Mouse (Mus musculus) forebrain, embryonic 13.5 days (tissue): Measurements from ENCODE around the gene Tmub1. TPM values are rescaled to one million over a fixed set of nuclear protein-coding genes. Genes with fewer than 3 reads are reported as not detected.

ENCODE experiments used
- ATAC-seq: fragments of 200-750 bp; cut with Nextera tagmentation; 2 replicates; pipeline ENCODE4 v1.8.0; 2017
- H3K27ac ChIP-seq: fragments of 300-500 bp; sonication (generic); 2 replicates; pipeline ENCODE4 v1.5.1; 2015; ENCODE audit warnings: inconsistent platforms, mild to moderate bottlenecking, moderate library complexity
- H3K27me3 ChIP-seq: fragments of 300-500 bp; sonication (generic); 2 replicates; pipeline ENCODE4 v1.6.1; 2015; ENCODE audit warnings: mild to moderate bottlenecking, inconsistent platforms
- H3K36me3 ChIP-seq: fragments of 300-500 bp; sonication (generic); 2 replicates; pipeline ENCODE4 v1.6.1; 2015; ENCODE audit warnings: mild to moderate bottlenecking, inconsistent platforms; ENCODE audit not compliant: poor library complexity, severe bottlenecking
- H3K4me1 ChIP-seq: fragments of 300-500 bp; sonication (generic); 2 replicates; pipeline ENCODE4 v1.6.1; 2015; ENCODE audit warnings: inconsistent platforms
- H3K4me2 ChIP-seq: fragments of 300-500 bp; sonication (generic); 2 replicates; pipeline ENCODE4 v1.6.1; 2015; ENCODE audit warnings: inconsistent platforms, mild to moderate bottlenecking, moderate library complexity
- H3K4me3 ChIP-seq: fragments of 300-500 bp; sonication (generic); 2 replicates; pipeline ENCODE4 v1.5.1; 2015; ENCODE audit warnings: mild to moderate bottlenecking, inconsistent platforms
- H3K9ac ChIP-seq: fragments of 300-500 bp; sonication (generic); 2 replicates; pipeline ENCODE4 v1.6.1; 2015; ENCODE audit warnings: mild to moderate bottlenecking, inconsistent platforms
- H3K9me3 ChIP-seq: fragments of 300-500 bp; sonication (generic); replicated peaks from 2 replicates; pipeline ENCODE4 v1.6.1; 2016; ENCODE audit warnings: inconsistent platforms
- WGBS: fragments of 180-500 bp; shearing (Covaris S2); methylation state at CpG from one replicate; pipeline ENCODE4 v1.1.7; 2015; 5-methylcytosine and 5-hydroxymethylcytosine counted together
- polyA plus RNA-seq: library from polyadenylated mRNA; unstranded; fragments of >200 nt; fragmentation: Nextera tagmentation; extraction: Ambion mirVana; gene quantifications from 2 replicates; pipeline ENCODE4 v1.2.1, GENCODE M21; 2015

Gene Tmub1
- polyA plus RNA-seq, 1 experiment from 2014 or later: 32.5 TPM

- ATAC-seq: no peak
- 84% methylated on average over 10 of the region's 10 CpGs for WGBS
Observed at GRCm38 (mm10) chr5:24417587-24417986, 30.1 kb downstream of the Tmub1 start.

GRCm38 (mm10) chr5:24416222-24416736 lies 31.4 kb downstream of the Tmub1 start:
- ATAC-seq: peak; percentile 77
- peaks cover 11% of the 10 kb centered on the region for H3K4me1 ChIP-seq
- WGBS: 3% methylated on average over 21 of the region's 21 CpGs
- H3K27ac ChIP-seq: no peak overlapping the region
- H3K36me3 ChIP-seq: peaks cover 33% of the 10 kb centered on the region
- H3K4me3 ChIP-seq: no peak overlapping the region
- H3K27me3 ChIP-seq: 0 out of 2 replicates have a peak, but pooled peaks cover 10% of the 10 kb centered on the region
- H3K9me3 ChIP-seq: no peaks in the 10 kb centered on the region
- peak overlapping the region; percentile 38 for H3K4me2 ChIP-seq
- peak overlapping the region; percentile 41; the same call in 1 of the 2 replicates for H3K9ac ChIP-seq

More at GRCm38 (mm10) chr5:24417587-24417986, 30.1 kb downstream of the Tmub1 start:
- Histone ChIP-seq H3K4me3 (no peak overlapping the region), H3K36me3 (peaks cover 37% of the 10 kb centered on the region), H3K27ac (no peak overlapping the region), H3K4me2 (no peak overlapping the region), H3K4me1 (peaks cover 19% of the 10 kb centered on the region), H3K27me3 (0 out of 2 replicates have a peak, but pooled peaks cover 10% of the 10 kb centered on the region), H3K9ac (no peak overlapping the region), H3K9me3 (no peaks in the 10 kb centered on the region)

DNA sequence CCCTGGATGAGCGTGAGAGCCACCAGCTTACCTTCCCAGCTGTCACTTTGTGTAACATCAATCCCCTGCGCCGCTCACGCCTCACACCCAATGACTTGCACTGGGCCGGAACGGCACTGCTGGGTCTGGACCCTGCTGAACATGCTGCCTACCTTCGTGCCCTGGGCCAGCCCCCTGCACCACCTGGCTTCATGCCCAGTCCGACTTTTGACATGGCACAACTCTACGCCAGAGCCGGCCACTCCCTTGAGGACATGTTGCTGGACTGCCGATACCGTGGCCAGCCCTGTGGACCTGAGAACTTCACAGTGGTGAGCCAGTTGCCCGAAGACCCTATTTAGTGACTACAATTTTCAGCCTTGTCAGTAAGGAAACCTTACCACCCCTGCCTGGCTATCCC lies 33.7 kb downstream of the Tmub1 start:
- Histone ChIP-seq H3K4me2 (no peak overlapping the region), H3K27me3 (0 out of 2 replicates have a peak, but pooled peaks cover 10% of the 10 kb centered on the region), H3K9ac (no peak overlapping the region), H3K36me3 (peaks cover 15% of the 10 kb centered on the region), H3K9me3 (no peaks in the 10 kb centered on the region), H3K4me1 (peaks cover 11% of the 10 kb centered on the region), H3K27ac (no peak overlapping the region), H3K4me3 (no peak overlapping the region)
- ATAC-seq: no peak
- 86% methylated on average over 13 of the region's 13 CpGs for WGBS

- Histone ChIP-seq H3K4me1 (peaks cover 11% of the 10 kb centered on the region), H3K36me3 (0 out of 2 replicates have a peak, but pooled peaks cover 8% of the 10 kb centered on the region), H3K27me3 (0 out of 2 replicates have a peak, but pooled peaks cover 10% of the 10 kb centered on the region), H3K4me2 (no peak within 1 kb of the TSS), H3K9me3 (no peaks in the 10 kb centered on the region), H3K4me3 (no peak within 1 kb of the TSS), H3K27ac (no peak within 1 kb of the TSS), H3K9ac (no peak within 1 kb of the TSS; the same call in 1 of the 2 replicates)
- WGBS: 55% methylated on average over 11 of the region's 11 CpGs
- ATAC-seq: no peak
Observed at GRCm38 (mm10) chr5:24413042-24413693, 34.5 kb downstream of the Tmub1 start, which contains the start of gene Asic3. Gene Asic3, plus strand, starts transcription at chr5:24413392.

DNA sequence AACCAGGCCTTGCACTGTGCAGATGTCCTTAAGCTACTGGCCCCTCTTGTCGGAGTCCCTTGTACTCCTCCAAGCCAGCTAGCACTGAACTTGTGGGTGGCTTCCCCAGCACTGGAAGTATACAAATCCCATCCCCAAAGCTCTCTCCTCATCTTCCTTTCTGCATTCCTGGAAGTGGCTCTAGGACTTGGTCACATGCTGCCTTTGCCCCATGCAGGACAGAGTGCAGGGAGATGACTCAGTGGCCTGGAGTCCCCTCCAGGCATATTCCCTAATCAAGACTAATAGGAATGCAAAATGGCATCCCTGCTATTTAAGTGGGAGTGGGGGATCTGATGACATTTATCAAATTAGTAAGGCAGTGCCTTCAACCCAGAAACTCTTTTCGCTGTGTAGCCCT lies 35.6 kb downstream of the Tmub1 start:
- H3K9ac ChIP-seq: no peak overlapping the region
- H3K4me2 ChIP-seq: no peak overlapping the region
- peaks cover 11% of the 10 kb centered on the region for H3K4me1 ChIP-seq
- H3K4me3 ChIP-seq: no peak overlapping the region
- 92% methylated on average over 2 of the region's 2 CpGs for WGBS
- ATAC-seq: no peak
- peaks cover 16% of the 10 kb centered on the region for H3K36me3 ChIP-seq
- H3K9me3 ChIP-seq: no peaks in the 10 kb centered on the region
- no peak overlapping the region for H3K27ac ChIP-seq
- H3K27me3 ChIP-seq: 0 out of 2 replicates have a peak, but pooled peaks cover 10% of the 10 kb centered on the region

GRCm38 (mm10) chr5:24409466-24409865 lies 38.2 kb downstream of the Tmub1 start:
- H3K36me3 ChIP-seq: peaks cover 35% of the 10 kb centered on the region
- no peak for ATAC-seq
- H3K4me2 ChIP-seq: no peak overlapping the region
- H3K9ac ChIP-seq: no peak overlapping the region
- no peaks in the 10 kb centered on the region for H3K9me3 ChIP-seq
- no peak overlapping the region for H3K4me3 ChIP-seq
- H3K27ac ChIP-seq: no peak overlapping the region; the same call in 1 of the 2 replicates
- no peaks in the 10 kb centered on the region for H3K4me1 ChIP-seq
- whole genome bisulfite sequencing: 66% methylated on average over 2 of the region's 2 CpGs
- H3K27me3 ChIP-seq: 0 out of 2 replicates have a peak, but pooled peaks cover 3% of the 10 kb centered on the region

GRCm38 (mm10) chr5:24408651-24409050 lies 39.0 kb downstream of the Tmub1 start:
- Histone ChIP-seq H3K27me3 (0 out of 2 replicates have a peak, but pooled peaks cover under 1% of the 10 kb centered on the region), H3K36me3 (peaks cover 36% of the 10 kb centered on the region), H3K4me1 (no peaks in the 10 kb centered on the region), H3K4me3 (no peak overlapping the region), H3K9me3 (no peaks in the 10 kb centered on the region), H3K27ac (no peak overlapping the region), H3K4me2 (no peak overlapping the region), H3K9ac (no peak overlapping the region)
- WGBS: 88% methylated on average over 13 of the region's 13 CpGs
- no peak for ATAC-seq

GRCm38 (mm10) chr5:24405389-24405876 lies 42.2 kb downstream of the Tmub1 start:
- WGBS: 70% methylated on average over 3 of the region's 3 CpGs
- Histone ChIP-seq H3K4me3 (no peak overlapping the region), H3K36me3 (peaks cover 65% of the 10 kb centered on the region), H3K9me3 (no peaks in the 10 kb centered on the region), H3K9ac (no peak overlapping the region), H3K4me2 (no peak overlapping the region), H3K27ac (no peak overlapping the region), H3K27me3 (no peaks in the 10 kb centered on the region), H3K4me1 (no peaks in the 10 kb centered on the region)
- ATAC-seq: no peak

GRCm38 (mm10) chr5:24404594-24405360 lies 42.9 kb downstream of the Tmub1 start:
- ATAC-seq: no peak
- no peak overlapping the region for H3K4me2 ChIP-seq
- no peaks in the 10 kb centered on the region for H3K4me1 ChIP-seq
- peaks cover 66% of the 10 kb centered on the region for H3K36me3 ChIP-seq
- H3K9me3 ChIP-seq: no peaks in the 10 kb centered on the region
- no peak overlapping the region for H3K27ac ChIP-seq
- H3K27me3 ChIP-seq: no peaks in the 10 kb centered on the region
- WGBS: 81% methylated on average over 6 of the region's 6 CpGs
- H3K9ac ChIP-seq: no peak overlapping the region
- H3K4me3 ChIP-seq: no peak overlapping the region

DNA sequence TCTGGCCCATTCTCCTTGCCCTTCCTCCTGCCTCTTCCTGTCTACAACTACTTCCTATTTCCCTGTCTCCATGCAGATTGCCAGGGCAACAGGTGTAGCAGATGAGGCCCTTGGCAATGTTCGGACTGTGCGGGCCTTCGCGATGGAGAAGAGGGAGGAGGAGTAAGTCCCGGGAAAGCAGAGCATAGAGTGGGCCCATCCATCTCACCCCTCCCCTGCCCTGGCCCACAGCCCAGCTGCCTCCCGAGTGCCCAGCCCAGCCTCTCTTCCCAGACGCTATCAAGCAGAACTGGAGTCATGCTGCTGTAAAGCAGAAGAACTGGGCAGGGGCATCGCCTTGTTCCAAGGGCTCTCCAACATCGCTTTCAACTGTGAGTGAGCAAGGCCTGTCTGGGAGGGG lies 45.7 kb downstream of the Tmub1 start:
- Histone ChIP-seq H3K27me3 (no peaks in the 10 kb centered on the region), H3K4me3 (no peak overlapping the region), H3K4me2 (no peak overlapping the region), H3K9ac (no peak overlapping the region), H3K36me3 (peaks cover 50% of the 10 kb centered on the region), H3K9me3 (no peaks in the 10 kb centered on the region), H3K4me1 (no peaks in the 10 kb centered on the region), H3K27ac (no peak overlapping the region)
- ATAC-seq: peak; percentile 31; the same call in 1 of the 2 replicates
- 73% methylated on average over 9 of the region's 9 CpGs for WGBS

- Histone ChIP-seq H3K9ac (no peak overlapping the region), H3K4me2 (no peak overlapping the region), H3K4me3 (no peak overlapping the region), H3K9me3 (no peaks in the 10 kb centered on the region), H3K4me1 (no peaks in the 10 kb centered on the region), H3K36me3 (peaks cover 40% of the 10 kb centered on the region), H3K27ac (no peak overlapping the region), H3K27me3 (no peaks in the 10 kb centered on the region)
- WGBS: 93% methylated on average over 5 of the region's 5 CpGs
- ATAC-seq: no peak
Observed at GRCm38 (mm10) chr5:24400911-24401605, 46.6 kb downstream of the Tmub1 start.
